Mouse (Mus musculus): Measurements from ENCODE around the gene Cxcl1. TPM values are rescaled to one million over a fixed set of nuclear protein-coding genes. Genes with fewer than 3 reads are reported as not detected.

The Cxcl1 gene
- total and polyA plus RNA-seq, 2 experiments from 2014 or later, result 0.56 TPM; not detected in 1

DNA sequence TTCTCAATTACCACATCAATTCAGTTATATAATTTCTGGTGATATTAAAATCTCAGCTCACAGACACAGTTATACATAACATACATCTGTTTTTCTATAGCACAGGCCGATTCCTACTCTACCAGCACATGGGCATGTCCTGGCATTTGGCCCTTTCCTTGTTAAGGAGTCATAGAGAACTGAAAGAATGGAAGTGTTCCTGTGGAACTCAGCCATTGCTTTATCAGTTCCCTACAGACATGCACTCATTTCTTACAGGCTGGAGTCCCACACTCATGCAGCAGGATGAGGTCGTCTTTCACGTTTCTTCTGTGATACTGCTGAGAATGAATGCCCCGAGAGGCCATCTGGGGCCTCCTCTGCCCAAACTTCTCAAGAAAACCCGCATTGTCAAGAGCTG, 33.6 kb upstream of the Cxcl1 start:
- no peak for TF ChIP-seq CTCF (IDR thresholded peaks at IDR 0.05; ENCODE audit: low read depth)
- no peak for ATAC-seq
- no peaks in the 10 kb centered on the region for H3K36me3 ChIP-seq (ENCODE audit: insufficient read depth, low read length)
- no peak overlapping the region for H3K4me3 ChIP-seq (ENCODE audit: low read length)
- H3K27me3 ChIP-seq (ENCODE audit: insufficient read depth, low read length), result no peaks in the 10 kb centered on the region
- H3K4me1 ChIP-seq (ENCODE audit: insufficient read depth, low read length), result no peaks in the 10 kb centered on the region
- WGBS, result 72% methylated on average over 5 of the region's 5 CpGs
- H3K4me2 ChIP-seq (ENCODE audit: low read depth, low read length), result no peak overlapping the region
- no peaks in the 10 kb centered on the region for H3K9me3 ChIP-seq (ENCODE audit: low read length)
- no peak overlapping the region for H3K27ac ChIP-seq
- DNase-seq (ENCODE audit: low spot score), result no peak
- no peak overlapping the region for H3K9ac ChIP-seq (replicated peaks; ENCODE audit: low read length)

DNA sequence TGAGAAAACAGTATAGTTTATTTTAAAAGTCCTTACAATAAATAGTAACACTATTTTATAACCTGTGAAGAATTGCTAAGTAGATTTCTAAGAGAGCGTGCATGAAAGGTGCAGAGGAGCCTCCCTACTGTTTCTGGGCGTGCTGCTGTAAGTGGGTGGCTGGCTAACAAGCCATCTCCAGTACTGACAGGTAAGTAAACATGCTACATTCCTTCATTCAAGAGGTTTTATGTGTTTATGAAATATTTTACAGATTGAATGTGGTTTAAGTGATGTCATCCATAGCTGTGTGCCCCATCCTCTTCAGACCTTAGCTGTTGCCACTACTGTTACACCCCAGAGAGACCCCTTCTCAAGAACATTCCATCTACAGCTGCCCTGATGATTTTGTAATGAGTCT, 32.6 kb upstream of the Cxcl1 start:
- Histone ChIP-seq H3K27ac (no peak overlapping the region), H3K9me3 (ENCODE audit: low read length) (no peaks in the 10 kb centered on the region), H3K27me3 (ENCODE audit: insufficient read depth, low read length) (no peaks in the 10 kb centered on the region), H3K9ac (replicated peaks; ENCODE audit: low read length) (no peak overlapping the region), H3K4me2 (ENCODE audit: low read depth, low read length) (no peak overlapping the region), H3K4me1 (ENCODE audit: insufficient read depth, low read length) (no peaks in the 10 kb centered on the region), H3K36me3 (ENCODE audit: insufficient read depth, low read length) (no peaks in the 10 kb centered on the region), H3K4me3 (ENCODE audit: low read length) (no peak overlapping the region)
- ATAC-seq (no peak), DNase-seq (ENCODE audit: low spot score) (no peak)
- no peak for TF ChIP-seq CTCF (IDR thresholded peaks at IDR 0.05; ENCODE audit: low read depth)
- 89% methylated on average over 2 of the region's 2 CpGs for WGBS

GRCm38 (mm10) chr5:90859031-90859430, 32.0 kb upstream of the Cxcl1 start:
- Histone ChIP-seq H3K36me3 (ENCODE audit: insufficient read depth, low read length) (no peaks in the 10 kb centered on the region), H3K9me3 (ENCODE audit: low read length) (no peaks in the 10 kb centered on the region), H3K27me3 (ENCODE audit: insufficient read depth, low read length) (no peaks in the 10 kb centered on the region), H3K4me2 (ENCODE audit: low read depth, low read length) (no peak overlapping the region), H3K27ac (no peak overlapping the region), H3K4me1 (ENCODE audit: insufficient read depth, low read length) (no peaks in the 10 kb centered on the region), H3K4me3 (ENCODE audit: low read length) (no peak overlapping the region), H3K9ac (replicated peaks; ENCODE audit: low read length) (no peak overlapping the region)
- ATAC-seq (no peak), DNase-seq (ENCODE audit: low spot score) (no peak)
- TF ChIP-seq CTCF (IDR thresholded peaks at IDR 0.05; ENCODE audit: low read depth), result no peak
- 75% methylated on average over 3 of the region's 3 CpGs for WGBS

- WGBS, result 90% methylated on average over 6 of the region's 6 CpGs
- Histone ChIP-seq H3K27me3 (ENCODE audit: insufficient read depth, low read length) (no peaks in the 10 kb centered on the region), H3K4me1 (ENCODE audit: insufficient read depth, low read length) (no peaks in the 10 kb centered on the region), H3K36me3 (ENCODE audit: insufficient read depth, low read length) (no peaks in the 10 kb centered on the region), H3K9me3 (ENCODE audit: low read length) (no peaks in the 10 kb centered on the region), H3K4me2 (ENCODE audit: low read depth, low read length) (no peak overlapping the region), H3K9ac (replicated peaks; ENCODE audit: low read length) (no peak overlapping the region), H3K4me3 (ENCODE audit: low read length) (no peak overlapping the region), H3K27ac (no peak overlapping the region)
- ATAC-seq, result no peak
- no peak for TF ChIP-seq CTCF (IDR thresholded peaks at IDR 0.05; ENCODE audit: low read depth)
- no peak for DNase-seq (ENCODE audit: low spot score)
These were observed 29.1 kb upstream of the Cxcl1 start for GRCm38 (mm10) chr5:90861876-90862375.

GRCm38 (mm10) chr5:90866770-90867169, 24.3 kb upstream of the Cxcl1 start:
- ATAC-seq (no peak), DNase-seq (ENCODE audit: low spot score) (peak; percentile 46)
- no peaks in the 10 kb centered on the region for H3K36me3 ChIP-seq (ENCODE audit: insufficient read depth, low read length)
- no peaks in the 10 kb centered on the region for H3K4me1 ChIP-seq (ENCODE audit: insufficient read depth, low read length)
- no peak overlapping the region for H3K4me2 ChIP-seq (ENCODE audit: low read depth, low read length)
- H3K27me3 ChIP-seq (ENCODE audit: insufficient read depth, low read length), result no peaks in the 10 kb centered on the region
- H3K9me3 ChIP-seq (ENCODE audit: low read length), result no peaks in the 10 kb centered on the region
- peak; percentile 49 for TF ChIP-seq CTCF (IDR thresholded peaks at IDR 0.05; ENCODE audit: low read depth)
- H3K9ac ChIP-seq (replicated peaks; ENCODE audit: low read length), result no peak overlapping the region
- no peak overlapping the region for H3K4me3 ChIP-seq (ENCODE audit: low read length)
- H3K27ac ChIP-seq, result no peak overlapping the region

DNA sequence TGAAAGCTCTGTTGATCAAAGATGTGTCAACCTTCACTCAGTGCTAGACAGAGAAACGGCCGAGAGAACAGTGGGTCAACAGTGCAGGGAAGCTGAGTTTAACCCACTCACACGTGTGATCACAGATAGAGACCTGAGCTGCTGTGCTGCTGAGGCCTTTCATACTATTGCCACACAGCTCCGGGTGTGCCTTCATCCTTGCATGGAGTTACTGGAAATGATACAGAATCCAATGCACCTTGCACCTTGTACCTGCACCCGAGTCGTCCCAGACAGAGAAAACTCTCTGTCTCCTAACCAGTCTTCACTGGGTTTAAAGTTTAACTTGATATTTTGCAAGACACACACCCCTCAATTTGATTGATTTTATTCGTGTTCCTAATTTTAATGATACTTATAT, 18.7 kb upstream of the Cxcl1 start:
- 80% methylated on average over 7 of the region's 7 CpGs for WGBS
- Histone ChIP-seq H3K27me3 (ENCODE audit: insufficient read depth, low read length) (no peaks in the 10 kb centered on the region), H3K36me3 (ENCODE audit: insufficient read depth, low read length) (no peaks in the 10 kb centered on the region), H3K27ac (no peak overlapping the region), H3K9me3 (ENCODE audit: low read length) (no peaks in the 10 kb centered on the region), H3K4me2 (ENCODE audit: low read depth, low read length) (no peak overlapping the region), H3K4me3 (ENCODE audit: low read length) (no peak overlapping the region), H3K9ac (replicated peaks; ENCODE audit: low read length) (no peak overlapping the region), H3K4me1 (ENCODE audit: insufficient read depth, low read length) (no peaks in the 10 kb centered on the region)
- TF ChIP-seq CTCF (IDR thresholded peaks at IDR 0.05; ENCODE audit: low read depth), result no peak
- ATAC-seq (no peak), DNase-seq (ENCODE audit: low spot score) (no peak)

DNA sequence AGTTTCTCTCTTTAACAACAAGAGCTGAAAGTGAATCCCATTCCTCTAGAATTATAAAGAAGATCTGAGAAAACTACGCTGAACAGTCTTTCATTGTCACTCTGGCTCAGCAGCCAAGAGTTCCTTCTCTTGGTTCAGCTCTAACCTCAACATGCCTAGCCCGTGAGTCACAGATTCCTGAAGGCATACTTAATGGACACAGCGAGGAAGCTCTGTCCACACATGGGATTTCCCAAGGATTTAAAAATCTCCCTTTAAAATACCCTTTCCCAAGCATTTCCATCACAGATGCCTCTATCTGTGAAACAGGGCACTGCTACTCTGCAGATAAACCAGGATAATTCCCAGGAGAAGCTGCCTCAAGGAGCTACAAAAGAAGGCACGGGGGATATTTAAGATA, 15.0 kb upstream of the Cxcl1 start:
- no peaks in the 10 kb centered on the region for H3K27me3 ChIP-seq (ENCODE audit: insufficient read depth, low read length)
- no peaks in the 10 kb centered on the region for H3K4me1 ChIP-seq (ENCODE audit: insufficient read depth, low read length)
- DNase-seq (ENCODE audit: low spot score), result no peak
- H3K4me2 ChIP-seq (ENCODE audit: low read depth, low read length), result no peak overlapping the region
- H3K9me3 ChIP-seq (ENCODE audit: low read length), result no peaks in the 10 kb centered on the region
- no peaks in the 10 kb centered on the region for H3K36me3 ChIP-seq (ENCODE audit: insufficient read depth, low read length)
- H3K9ac ChIP-seq (replicated peaks; ENCODE audit: low read length), result no peak overlapping the region
- H3K27ac ChIP-seq, result no peak overlapping the region
- H3K4me3 ChIP-seq (ENCODE audit: low read length), result no peak overlapping the region
- 79% methylated on average over 4 of the region's 4 CpGs for WGBS
- no peak for TF ChIP-seq CTCF (IDR thresholded peaks at IDR 0.05; ENCODE audit: low read depth)
- ATAC-seq, result no peak
